28 mouse cellular contexts compared by ENCODE assay signal in the genomic region with DNA sequence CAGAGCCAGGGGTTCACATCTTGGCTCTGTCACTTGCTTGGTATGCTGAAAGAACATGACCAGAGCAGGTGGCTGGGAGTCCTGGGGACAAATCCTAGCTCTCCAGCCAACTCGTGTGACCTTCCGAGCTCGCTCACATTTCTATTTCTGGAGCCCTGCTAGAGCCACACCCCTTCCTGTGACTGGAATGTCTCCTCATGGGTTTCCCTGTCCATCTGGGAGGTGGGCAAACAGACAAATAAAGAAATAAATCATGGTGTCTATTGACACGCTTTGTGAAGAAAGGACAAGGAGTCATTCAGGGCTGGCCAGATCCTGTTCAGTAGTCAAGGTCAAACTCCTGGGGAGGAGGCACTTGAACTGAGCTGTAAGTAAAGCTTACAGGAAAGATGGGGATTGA. TPM values are rescaled to one million over a fixed set of nuclear protein-coding genes. Genes with fewer than 3 reads are reported as not detected.
DNase-seq lines count a peak whose midpoint lies in the region; TF ChIP-seq lines count a peak whose summit lies in the region.
"Had no signal": no experiment of that assay in that cellular context is flagged by ENCODE, and none has a peak within 500 bp of the region (broad histone marks: within the 10 kb centered on the region; RNA-seq: fewer than 3 reads in every experiment).

No protein-coding gene starts in this region.

- H3K36me3 ChIP-seq in heart, adult 2 months (ENCODE audit: control insufficient read depth, insufficient read depth, low read length) = no peaks in the 10 kb centered on the region
- H3K36me3 ChIP-seq in ES-Bruce4 (ENCODE audit: control insufficient read depth, insufficient read depth, low read length, poor library complexity, severe bottlenecking) = no peaks in the 10 kb centered on the region
- H3K36me3 ChIP-seq: G1E; hindbrain, embryonic 10.5 days; hindbrain, embryonic 15.5 days; kidney, embryonic 15.5 days; limb, embryonic 12.5 days; liver, embryonic 15.5 days; stomach, embryonic 15.5 days had no signal

- no peak overlapping the region for H3K9ac ChIP-seq in heart, adult 2 months (ENCODE audit: low read depth, low read length)
- no peak overlapping the region for H3K9ac ChIP-seq in ES-Bruce4 (ENCODE audit: low read depth, poor library complexity, severe bottlenecking)
- H3K9ac ChIP-seq: forebrain, embryonic 13.5 days; hindbrain, embryonic 15.5 days; kidney, embryonic 15.5 days; limb, embryonic 12.5 days; liver, embryonic 15.5 days; lung, embryonic 14.5 days; stomach, embryonic 15.5 days had no signal

- no peaks in the 10 kb centered on the region for H3K4me1 ChIP-seq in heart, adult 2 months (ENCODE audit: control insufficient read depth, insufficient read depth, low read length)
- H3K4me1 ChIP-seq in ES-Bruce4 (ENCODE audit: control insufficient read depth, insufficient read depth, low read length) = peaks cover 17% of the 10 kb centered on the region
- H3K4me1 ChIP-seq: liver, embryonic 15.5 days; stomach, embryonic 15.5 days had no signal

- TF ChIP-seq EP300 in heart, adult 2 months (IDR thresholded peaks at IDR 0.05; ENCODE audit: insufficient read depth, low read depth, low read length) = no peak
- 0 out of 2 replicates have a peak, but pooled peaks have one; percentile 11 for TF ChIP-seq EP300 in ES-Bruce4 (IDR thresholded peaks at IDR 0.05; ENCODE audit: insufficient read depth, low read depth, low read length)

- WGBS in heart, adult 2 months = 21% methylated on average over 4 of the region's 4 CpGs

- H3K27me3 ChIP-seq in heart, adult 2 months (ENCODE audit: control insufficient read depth, insufficient read depth, low read length) = no peaks in the 10 kb centered on the region
- no peaks in the 10 kb centered on the region for H3K27me3 ChIP-seq in ES-Bruce4 (ENCODE audit: control insufficient read depth, insufficient read depth, low read length, poor library complexity, severe bottlenecking)
- H3K27me3 ChIP-seq: hindbrain, embryonic 15.5 days; kidney, embryonic 15.5 days; stomach, embryonic 15.5 days had no signal

- H3K4me3 ChIP-seq in heart, adult 2 months = no peak overlapping the region
- H3K4me3 ChIP-seq in ES-Bruce4 (ENCODE audit: low read depth, low read length) = no peak overlapping the region
- H3K4me3 ChIP-seq: forebrain, embryonic 13.5 days; hindbrain, embryonic 10.5 days; hindbrain, embryonic 15.5 days; kidney, embryonic 15.5 days; layer of hippocampus, adult 2 months; left cerebral cortex, adult 2 months; limb, embryonic 12.5 days; liver, embryonic 15.5 days; stomach, embryonic 15.5 days had no signal

- intact Hi-C loops in heart, adult 2 months (cut with DNase I) = no loop called here

- no peak for TF ChIP-seq CTCF in heart, adult 2 months (IDR thresholded peaks at IDR 0.05)
- no peak for TF ChIP-seq CTCF in ES-Bruce4 (IDR thresholded peaks at IDR 0.05; ENCODE audit: low read depth, low read length)

- DNase-seq in gastrocnemius, adult 18-20 months (ENCODE audit: low spot score) = peak; percentile 55
- DNase-seq in gastrocnemius, postnatal 10 days = no peak
- peak; percentile 23 to 42 for DNase-seq in heart, adult 2 months
- DNase-seq in heart, postnatal 4 days = no peak
- peak; percentile 84 for DNase-seq in ZHBTc4 (ENCODE audit: low read depth, low spot score)
- DNase-seq in right cerebral cortex, postnatal 36 days (ENCODE audit: low spot score in 2 of 2) = no peak
- DNase-seq: adrenal gland, postnatal 14 days; cerebellum, adult 2 months; cerebellum, postnatal 36 days; kidney, adult 11 months; kidney, postnatal 25 days; lung, embryonic 14.5 days; lung, postnatal 14 days; midbrain, embryonic 14.5 days had no signal

- no peaks in the 10 kb centered on the region for H3K9me3 ChIP-seq in ES-Bruce4 (replicated peaks; ENCODE audit: control insufficient read depth, insufficient read depth, low read length, poor library complexity, severe bottlenecking)
- H3K9me3 ChIP-seq: forebrain, embryonic 13.5 days; G1E; hindbrain, embryonic 10.5 days; hindbrain, embryonic 15.5 days; kidney, embryonic 15.5 days; limb, embryonic 12.5 days; liver, embryonic 15.5 days; stomach, embryonic 15.5 days had no signal

- no peak overlapping the region for H3K27ac ChIP-seq in heart, adult 2 months
- H3K27ac ChIP-seq in ES-Bruce4 (ENCODE audit: insufficient read depth, low read length) = peak overlapping the region; percentile 84
- H3K27ac ChIP-seq: forebrain, embryonic 13.5 days; hindbrain, embryonic 15.5 days; kidney, embryonic 15.5 days; layer of hippocampus, adult 2 months; left cerebral cortex, adult 2 months; limb, embryonic 12.5 days; liver, embryonic 15.5 days; stomach, embryonic 15.5 days had no signal

- TF ChIP-seq POLR2A in heart, adult 2 months (IDR thresholded peaks at IDR 0.05; ENCODE audit: insufficient read depth, low read depth, low read length) = no peak
- no peak for TF ChIP-seq POLR2A in ES-Bruce4 (IDR thresholded peaks at IDR 0.05; ENCODE audit: insufficient read depth, low read length)

- H3K79me2 ChIP-seq in heart, adult 2 months (replicated peaks; ENCODE audit: control insufficient read depth, insufficient read depth, low read length) = no peaks in the 10 kb centered on the region

RNA-seq across cellular contexts. Expression of a gene that starts 41.0 kb away (rescaled TPM):
- total RNA-seq in gastrocnemius, adult 18-20 months (2021) = 1 to 10 TPM; 2.9 to 3.7 TPM
- total RNA-seq in gastrocnemius, postnatal 10 days (2021) = 1 to 10 TPM; 3.2 to 5.5 TPM
- under 1 TPM; 0.50 to 0.75 TPM for total RNA-seq in heart, adult 2 months (2021)
- 1.0 and 1.1 TPM in 2 replicates for polyA plus RNA-seq in heart, adult 2 months (2012; rRNA removed)
- under 1 TPM; 0.45 to 0.54 TPM for total RNA-seq in heart, postnatal 4 days (2021)
- polyA plus RNA-seq in ES-Bruce4 (2011; ENCODE audit: insufficient read depth, insufficient read length, low read depth, missing spikeins) = not detected in 2 replicates
- total RNA-seq: liver, adult 2 months; monocyte, adult 5-6 weeks had no signal
- polyA plus RNA-seq: G1E; inflammation-experienced regulatory T-cells, adult 6 months; liver, adult 2 months; liver, embryonic 15.5 days; lung, embryonic 14.5 days had no signal

Comparison
In these comparisons a context has a peak if more than half of its experiments do, and no peak if none do; other contexts are left out.
1. DNase-seq: peak in gastrocnemius, adult 18-20 months (single experiment), heart, adult 2 months (2 of 2) and ZHBTc4 (single experiment); none in gastrocnemius, postnatal 10 days (single experiment), heart, postnatal 4 days (single experiment) and right cerebral cortex, postnatal 36 days (0 of 2).